Mouse (Mus musculus): Measurements from ENCODE around the gene Stxbp6.
A peak's percentile ranks its signal among the peaks of the same experiment; 100 is the strongest.

Gene Stxbp6

DNA sequence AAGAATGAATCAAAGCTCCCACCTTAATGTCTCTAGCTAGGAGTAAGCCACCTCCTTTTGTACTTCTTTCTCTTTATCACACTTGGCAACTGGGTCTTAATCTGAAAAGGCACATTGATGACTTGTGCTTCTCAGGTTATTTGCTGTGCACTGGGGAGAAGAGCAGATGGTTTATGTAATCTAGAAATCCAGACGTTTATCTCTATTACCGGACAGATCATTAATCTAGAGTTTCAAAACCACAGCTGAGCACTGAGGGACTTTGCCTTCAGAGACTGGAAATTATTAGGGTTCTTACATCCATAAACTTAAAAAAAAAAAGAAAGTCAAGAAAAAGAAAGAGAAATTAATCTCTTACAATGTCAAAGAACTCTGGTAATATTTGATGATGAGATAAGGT is 262.6 kb downstream of the Stxbp6 start:
- DNase-seq (ENCODE audit: low spot score in 2 of 2) = no peak

DNA sequence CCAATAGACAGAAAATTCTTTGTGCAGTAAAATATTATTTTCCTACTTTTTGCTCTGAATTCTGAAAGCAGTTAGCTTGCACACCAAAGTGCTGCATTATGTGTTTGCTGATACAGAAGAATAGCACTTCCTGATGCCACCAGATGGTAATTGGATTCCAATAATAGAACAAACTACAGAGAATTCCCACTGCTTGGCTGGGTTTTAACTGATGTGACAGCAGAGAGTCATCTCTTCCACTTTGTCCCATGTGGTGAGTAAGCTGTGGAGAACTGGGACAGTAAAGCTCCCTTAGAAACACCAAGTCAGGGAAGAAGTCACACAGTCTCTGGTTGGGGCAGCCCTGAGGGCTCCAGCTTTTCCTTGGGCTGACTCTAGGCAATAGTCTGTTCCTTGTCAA is 270.3 kb downstream of the Stxbp6 start:
- DNase-seq (ENCODE audit: low spot score in 2 of 2) = peak; percentile 15 to 20

All from right cerebral cortex, adult 2 months (tissue).